Mouse (Mus musculus) midbrain, embryonic 15.5 days (tissue): ENCODE results near the gene Hist3h2a. TPM values are rescaled to one million over a fixed set of nuclear protein-coding genes. Genes with fewer than 3 reads are reported as not detected.

Experiments used
- ATAC-seq: fragments of 200-750 bp; cut with Nextera tagmentation; replicated peaks from 2 replicates; pipeline ENCODE4 v1.8.0; 2017; ENCODE audit warnings: moderate TSS enrichment
- H3K27ac ChIP-seq: fragments of 300-500 bp; sonication (generic); 2 replicates; pipeline ENCODE4 v1.5.1; 2015; ENCODE audit warnings: mild to moderate bottlenecking, inconsistent platforms
- H3K27me3 ChIP-seq: fragments of 300-500 bp; sonication (generic); replicated peaks from 2 replicates; pipeline ENCODE4 v1.6.1; 2015; ENCODE audit warnings: inconsistent platforms
- H3K36me3 ChIP-seq: fragments of 300-500 bp; sonication (generic); replicated peaks from 2 replicates; pipeline ENCODE4 v1.6.1; 2015; ENCODE audit warnings: inconsistent platforms
- H3K4me1 ChIP-seq: fragments of 300-500 bp; sonication (generic); 2 replicates; pipeline ENCODE4 v1.6.1; 2015; ENCODE audit warnings: inconsistent platforms
- H3K4me2 ChIP-seq: fragments of 300-500 bp; sonication (generic); 2 replicates; pipeline ENCODE4 v1.6.1; 2015; ENCODE audit warnings: inconsistent platforms, mild to moderate bottlenecking, moderate library complexity
- H3K4me3 ChIP-seq: fragments of 300-500 bp; sonication (generic); 2 replicates; pipeline ENCODE4 v1.5.1; 2015; ENCODE audit warnings: mild to moderate bottlenecking, inconsistent platforms
- H3K9ac ChIP-seq: fragments of 300-500 bp; sonication (generic); 2 replicates; pipeline ENCODE4 v1.6.1; 2015; ENCODE audit warnings: mild to moderate bottlenecking, inconsistent platforms
- H3K9me3 ChIP-seq: fragments of 300-500 bp; sonication (generic); 2 replicates; pipeline ENCODE4 v1.6.1; 2016; ENCODE audit warnings: inconsistent platforms
- WGBS: fragments of 180-500 bp; shearing (Covaris S2); methylation state at CpG from one replicate; pipeline ENCODE4 v1.1.7; 2015; ENCODE audit warnings: mixed read lengths; 5-methylcytosine and 5-hydroxymethylcytosine counted together
- polyA plus RNA-seq: library from polyadenylated mRNA; unstranded; fragments of >200 nt; fragmentation: Nextera tagmentation; extraction: Ambion mirVana; gene quantifications from 2 replicates; pipeline ENCODE4 v1.2.1, GENCODE M21; 2015

Hist3h2a gene
- polyA plus RNA-seq, 1 experiment from 2014 or later: 119 TPM

DNA sequence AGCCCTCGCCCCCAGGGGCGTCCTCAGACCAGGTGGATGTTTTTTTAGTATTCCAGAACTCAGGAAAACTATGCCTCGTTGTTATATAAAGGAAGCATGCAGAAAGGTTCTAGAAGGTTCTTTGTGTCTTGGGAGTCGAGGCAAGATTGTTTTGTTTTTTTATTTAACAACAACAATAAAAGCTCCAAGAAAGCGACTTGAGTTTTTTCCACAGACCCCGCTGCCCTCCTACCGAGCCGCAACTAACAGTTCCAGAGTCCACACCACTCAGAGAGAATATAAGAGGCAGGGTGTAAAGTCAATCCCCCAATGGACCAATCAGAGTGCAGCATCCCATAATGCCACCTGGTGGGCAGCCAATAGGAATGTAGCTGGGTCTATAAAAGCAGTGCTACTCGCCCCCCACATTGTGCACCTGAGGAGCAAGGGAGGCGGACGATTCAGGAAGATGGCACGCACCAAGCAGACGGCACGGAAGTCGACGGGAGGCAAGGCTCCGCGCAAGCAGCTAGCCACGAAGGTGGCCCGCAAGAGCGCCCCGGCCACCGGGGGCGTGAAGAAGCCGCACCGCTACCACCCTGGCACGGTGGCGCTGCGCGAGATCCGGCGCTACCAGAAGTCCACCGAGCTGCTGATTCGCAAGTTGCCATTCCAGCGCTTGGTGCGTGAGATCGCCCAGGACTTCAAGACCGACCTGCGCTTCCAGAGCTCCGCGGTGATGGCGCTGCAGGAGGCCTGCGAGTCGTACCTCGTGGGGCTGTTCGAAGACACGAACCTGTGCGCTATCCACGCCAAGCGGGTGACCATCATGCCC lies 7.1 kb downstream of the Hist3h2a start:
- Histone ChIP-seq H3K4me2 (no peak overlapping the region), H3K4me3 (no peak overlapping the region), H3K27me3 (0 out of 2 replicates have a peak, but pooled peaks cover 4% of the 10 kb centered on the region), H3K27ac (no peak overlapping the region), H3K4me1 (peaks cover 35% of the 10 kb centered on the region), H3K36me3 (no peaks in the 10 kb centered on the region), H3K9me3 (no peaks in the 10 kb centered on the region), H3K9ac (no peak overlapping the region)
- ATAC-seq: no peak
- 69% methylated on average over 50 of the region's 50 CpGs for WGBS

DNA sequence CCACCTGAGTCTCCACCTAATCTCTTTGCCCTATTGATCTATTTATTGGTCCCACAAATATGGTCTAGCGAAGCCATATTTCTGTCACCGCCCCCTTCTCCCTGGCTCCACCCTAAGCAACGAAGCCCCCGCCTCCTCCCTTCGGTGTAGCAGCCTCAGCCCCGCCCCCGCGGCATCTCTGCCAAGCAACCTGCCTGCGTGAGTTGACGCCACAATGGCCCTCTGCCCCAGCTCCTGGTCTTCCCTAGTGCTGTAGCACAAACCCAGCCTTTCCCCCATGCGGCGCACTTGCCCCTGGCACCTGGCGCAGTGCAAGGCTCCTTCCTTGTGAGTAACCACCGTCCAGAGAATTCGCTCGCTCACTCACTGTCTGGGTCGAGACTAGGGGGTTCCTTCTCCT lies 9.1 kb downstream of the Hist3h2a start:
- H3K36me3 ChIP-seq: no peaks in the 10 kb centered on the region
- H3K9me3 ChIP-seq: no peaks in the 10 kb centered on the region
- 36% methylated on average over 17 of the region's 17 CpGs for WGBS
- no peak overlapping the region for H3K27ac ChIP-seq
- 0 out of 2 replicates have a peak, but pooled peaks cover 4% of the 10 kb centered on the region for H3K27me3 ChIP-seq
- H3K9ac ChIP-seq: no peak overlapping the region
- no peak for ATAC-seq
- H3K4me1 ChIP-seq: peaks cover 15% of the 10 kb centered on the region
- H3K4me3 ChIP-seq: no peak overlapping the region
- no peak overlapping the region for H3K4me2 ChIP-seq

DNA sequence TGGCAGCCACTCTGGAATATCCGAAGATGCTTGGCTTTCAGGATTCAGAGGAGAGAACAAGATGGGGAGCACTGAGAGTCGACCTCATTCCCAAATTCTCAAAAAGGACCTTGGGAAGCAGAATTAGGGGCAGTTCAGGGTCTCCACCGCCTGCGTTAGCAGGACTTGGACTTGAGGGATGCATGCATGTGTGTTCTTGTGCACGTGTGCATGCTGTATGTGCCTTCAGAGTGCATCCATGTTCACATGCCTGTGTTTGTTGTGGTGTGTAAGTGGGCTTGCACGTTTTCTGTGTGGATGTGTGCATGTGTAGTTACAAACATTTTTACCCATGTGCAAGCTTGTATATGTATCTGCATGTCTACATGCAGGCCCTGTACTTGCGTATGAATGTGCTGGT lies 9.7 kb downstream of the Hist3h2a start:
- no peak overlapping the region for H3K4me3 ChIP-seq
- 0 out of 2 replicates have a peak, but pooled peaks cover 4% of the 10 kb centered on the region for H3K27me3 ChIP-seq
- 82% methylated on average over 7 of the region's 7 CpGs for WGBS
- H3K9me3 ChIP-seq: no peaks in the 10 kb centered on the region
- H3K4me2 ChIP-seq: no peak overlapping the region
- H3K4me1 ChIP-seq: peaks cover 10% of the 10 kb centered on the region
- no peak overlapping the region for H3K9ac ChIP-seq
- no peaks in the 10 kb centered on the region for H3K36me3 ChIP-seq
- ATAC-seq: no peak
- no peak overlapping the region for H3K27ac ChIP-seq

GRCm38 (mm10) chr11:58965001-58965760 lies 10.7 kb downstream of the Hist3h2a start:
- ATAC-seq: no peak
- Histone ChIP-seq H3K36me3 (no peaks in the 10 kb centered on the region), H3K9me3 (no peaks in the 10 kb centered on the region), H3K27me3 (0 out of 2 replicates have a peak, but pooled peaks cover 4% of the 10 kb centered on the region), H3K27ac (no peak overlapping the region), H3K4me3 (no peak overlapping the region), H3K4me1 (peaks cover 3% of the 10 kb centered on the region; the same call in 1 of the 2 replicates), H3K4me2 (no peak overlapping the region), H3K9ac (no peak overlapping the region)
- 52% methylated on average over 12 of the region's 12 CpGs for WGBS

DNA sequence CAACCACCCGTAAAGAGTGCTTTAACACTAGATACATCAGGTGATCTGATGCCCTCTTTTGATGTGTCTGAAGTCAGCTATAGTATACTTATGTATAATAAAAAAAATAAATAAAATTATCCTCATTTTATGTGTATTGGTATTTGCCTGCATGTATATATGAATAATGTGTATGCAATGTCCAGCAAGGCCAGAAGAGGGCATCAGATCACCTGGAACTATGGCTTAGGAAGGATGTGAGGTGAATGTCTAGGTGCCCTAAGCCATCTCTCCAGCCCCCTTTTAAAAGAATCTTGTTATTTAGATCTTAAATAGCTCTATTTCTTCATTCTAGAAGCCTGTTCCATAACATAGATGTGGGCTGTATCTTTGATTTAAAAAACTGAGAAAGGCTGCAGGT lies 12.9 kb downstream of the Hist3h2a start:
- Histone ChIP-seq H3K27ac (no peak overlapping the region), H3K27me3 (0 out of 2 replicates have a peak, but pooled peaks cover 4% of the 10 kb centered on the region), H3K4me2 (no peak overlapping the region), H3K9ac (no peak overlapping the region), H3K4me1 (peaks cover 3% of the 10 kb centered on the region; the same call in 1 of the 2 replicates), H3K9me3 (no peaks in the 10 kb centered on the region), H3K36me3 (0 out of 2 replicates have a peak, but pooled peaks cover 5% of the 10 kb centered on the region), H3K4me3 (no peak overlapping the region)
- no peak for ATAC-seq
- 95% methylated on average over 1 of the region's 1 CpGs for WGBS

- no peak overlapping the region for H3K9ac ChIP-seq
- no peaks in the 10 kb centered on the region for H3K27me3 ChIP-seq
- WGBS: 76% methylated on average over 7 of the region's 7 CpGs
- H3K9me3 ChIP-seq: no peaks in the 10 kb centered on the region
- no peak overlapping the region for H3K4me3 ChIP-seq
- peaks cover 2% of the 10 kb centered on the region; the same call in 1 of the 2 replicates for H3K4me1 ChIP-seq
- no peak for ATAC-seq
- no peak overlapping the region for H3K4me2 ChIP-seq
- 0 out of 2 replicates have a peak, but pooled peaks cover 5% of the 10 kb centered on the region for H3K36me3 ChIP-seq
- no peak overlapping the region for H3K27ac ChIP-seq
These were observed 14.1 kb downstream of the Hist3h2a start for GRCm38 (mm10) chr11:58968551-58968950.

DNA sequence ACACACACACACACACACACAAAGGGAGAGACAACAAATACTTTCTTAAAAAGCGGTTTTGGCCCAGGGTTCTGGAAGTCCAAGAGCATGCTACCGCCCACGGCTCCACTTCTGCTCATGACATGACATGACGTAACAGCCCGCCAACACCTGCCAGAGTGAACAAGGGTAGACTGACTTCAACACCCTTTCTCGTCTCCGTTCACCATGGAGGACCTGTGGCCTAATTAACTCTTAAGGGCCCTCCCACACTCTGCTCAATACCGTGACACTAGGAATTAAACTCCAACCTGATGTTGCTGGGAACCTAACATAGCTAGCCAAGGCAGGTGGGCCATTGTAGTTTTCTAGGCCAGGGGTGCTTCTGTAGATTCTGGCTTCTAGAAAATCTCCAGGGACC lies 14.5 kb downstream of the Hist3h2a start:
- Histone ChIP-seq H3K27me3 (no peaks in the 10 kb centered on the region), H3K9me3 (no peaks in the 10 kb centered on the region)
- WGBS: 94% methylated on average over 8 of the region's 8 CpGs

DNA sequence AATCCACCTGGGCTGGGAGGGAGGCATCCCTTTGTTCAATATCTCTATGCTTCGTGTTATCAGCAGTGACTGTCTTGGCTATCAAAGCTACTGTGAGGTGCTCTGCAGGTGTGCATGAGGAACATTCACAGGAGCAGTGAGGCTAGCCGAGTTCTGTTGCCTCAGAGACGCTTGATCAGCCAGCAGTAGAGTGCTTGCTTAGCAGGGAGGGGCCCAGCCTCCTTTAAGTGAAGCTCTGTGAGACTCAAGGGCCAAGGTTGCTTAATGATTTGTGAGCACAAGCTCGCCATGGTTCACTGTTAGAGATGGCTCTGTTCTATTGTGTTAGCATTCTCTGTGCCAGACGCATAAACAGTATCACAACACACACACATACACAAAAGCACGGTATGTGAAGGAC lies 15.2 kb downstream of the Hist3h2a start:
- H3K4me1 ChIP-seq: no peaks in the 10 kb centered on the region
- no peak for ATAC-seq
- no peaks in the 10 kb centered on the region for H3K9me3 ChIP-seq
- H3K9ac ChIP-seq: no peak overlapping the region
- H3K27me3 ChIP-seq: no peaks in the 10 kb centered on the region
- WGBS: 78% methylated on average over 6 of the region's 6 CpGs
- H3K27ac ChIP-seq: no peak overlapping the region
- no peak overlapping the region for H3K4me2 ChIP-seq
- 0 out of 2 replicates have a peak, but pooled peaks cover 5% of the 10 kb centered on the region for H3K36me3 ChIP-seq
- no peak overlapping the region for H3K4me3 ChIP-seq

More for the DNA sequence above, 14.5 kb downstream of the Hist3h2a start:
- Histone ChIP-seq H3K9ac (no peak overlapping the region), H3K4me1 (no peaks in the 10 kb centered on the region), H3K4me2 (no peak overlapping the region), H3K4me3 (no peak overlapping the region), H3K36me3 (0 out of 2 replicates have a peak, but pooled peaks cover 5% of the 10 kb centered on the region), H3K27ac (no peak overlapping the region)
- ATAC-seq: no peak

DNA sequence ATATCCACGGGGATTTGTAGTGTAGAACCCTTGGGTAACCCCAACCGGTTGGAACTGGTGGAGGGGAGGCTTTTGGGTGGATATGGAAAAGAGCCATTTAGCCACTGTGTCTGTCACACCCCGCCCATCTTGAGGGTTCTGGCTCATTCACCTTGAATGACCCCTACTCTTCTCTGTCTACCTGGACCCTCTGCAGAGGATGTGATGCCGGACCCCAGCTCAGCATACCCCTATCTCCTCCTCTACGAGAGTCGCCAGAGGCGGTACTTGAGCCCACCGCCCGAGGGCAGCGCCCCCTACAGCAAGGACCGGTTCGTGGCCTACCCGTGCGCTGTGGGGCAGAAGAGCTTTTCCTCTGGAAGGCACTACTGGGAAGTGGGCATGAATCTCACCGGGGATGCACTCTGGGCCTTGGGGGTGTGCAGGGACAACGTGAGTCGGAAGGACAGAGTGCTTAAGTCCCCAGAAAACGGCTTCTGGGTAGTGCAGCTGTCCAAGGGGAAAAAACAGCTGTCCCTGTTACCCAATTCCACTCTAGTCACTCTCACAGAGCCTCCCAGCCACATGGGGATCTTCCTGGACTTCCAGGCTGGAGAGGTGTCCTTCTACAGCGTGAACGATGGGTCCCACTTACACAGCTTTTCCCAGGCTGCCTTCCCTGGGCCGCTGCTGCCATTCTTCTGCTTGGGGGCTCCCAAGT lies 16.5 kb downstream of the Hist3h2a start:
- H3K4me1 ChIP-seq: peaks cover 8% of the 10 kb centered on the region
- no peak for ATAC-seq
- WGBS: 90% methylated on average over 21 of the region's 21 CpGs
- H3K4me2 ChIP-seq: no peak overlapping the region
- no peak overlapping the region for H3K4me3 ChIP-seq
- 0 out of 2 replicates have a peak, but pooled peaks cover 5% of the 10 kb centered on the region for H3K36me3 ChIP-seq
- no peaks in the 10 kb centered on the region for H3K9me3 ChIP-seq
- H3K27me3 ChIP-seq: no peaks in the 10 kb centered on the region
- H3K9ac ChIP-seq: no peak overlapping the region
- H3K27ac ChIP-seq: no peak overlapping the region

- 95% methylated on average over 3 of the region's 3 CpGs for WGBS
- H3K27me3 ChIP-seq: no peaks in the 10 kb centered on the region
- ATAC-seq: no peak
These were observed 17.3 kb downstream of the Hist3h2a start for GRCm38 (mm10) chr11:58971796-58972195.

DNA sequence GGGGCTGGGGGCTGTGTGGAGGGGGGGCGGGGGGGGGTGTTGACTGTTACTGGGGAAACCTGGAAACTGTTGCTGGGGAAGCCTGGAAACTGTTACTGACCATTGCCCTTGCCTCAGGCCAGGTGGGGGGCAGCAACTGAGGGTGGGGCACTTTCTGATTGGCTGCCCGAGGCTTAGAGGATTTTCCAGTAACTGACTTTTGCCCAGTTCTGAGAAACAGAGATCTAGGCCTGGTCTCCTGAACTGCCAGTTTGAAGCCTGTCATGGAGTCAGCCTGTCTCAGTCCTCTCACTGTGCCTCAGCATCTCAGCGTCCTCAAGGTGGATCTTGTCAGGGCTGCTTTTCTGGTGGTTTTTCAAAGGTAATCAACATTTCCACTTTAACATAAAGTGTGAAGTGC lies 19.9 kb downstream of the Hist3h2a start:
- Histone ChIP-seq H3K36me3 (0 out of 2 replicates have a peak, but pooled peaks cover 5% of the 10 kb centered on the region), H3K4me2 (no peak overlapping the region), H3K27ac (no peak overlapping the region), H3K9ac (no peak overlapping the region), H3K27me3 (no peaks in the 10 kb centered on the region), H3K9me3 (no peaks in the 10 kb centered on the region), H3K4me1 (peaks cover 25% of the 10 kb centered on the region), H3K4me3 (no peak overlapping the region)
- 97% methylated on average over 3 of the region's 3 CpGs for WGBS
- no peak for ATAC-seq

More at GRCm38 (mm10) chr11:58971796-58972195, 17.3 kb downstream of the Hist3h2a start:
- Histone ChIP-seq H3K36me3 (0 out of 2 replicates have a peak, but pooled peaks cover 5% of the 10 kb centered on the region), H3K4me2 (no peak overlapping the region), H3K4me3 (no peak overlapping the region), H3K4me1 (peaks cover 11% of the 10 kb centered on the region), H3K9ac (no peak overlapping the region), H3K9me3 (no peaks in the 10 kb centered on the region), H3K27ac (no peak overlapping the region)

- peak overlapping the region; percentile 85 for H3K9ac ChIP-seq
- H3K9me3 ChIP-seq: no peaks in the 10 kb centered on the region
- peak overlapping the region; percentile 99 for H3K4me2 ChIP-seq
- H3K27ac ChIP-seq: peak overlapping the region; percentile 76
- peaks cover 50% of the 10 kb centered on the region for H3K4me1 ChIP-seq
- no peak for ATAC-seq
- peaks cover 3% of the 10 kb centered on the region; the same call in 1 of the 2 replicates for H3K36me3 ChIP-seq
- peak overlapping the region; percentile 93 for H3K4me3 ChIP-seq
- under 1% methylated on average over 29 of the region's 29 CpGs for WGBS
- H3K27me3 ChIP-seq: no peaks in the 10 kb centered on the region
These were observed 22.7 kb downstream of the Hist3h2a start for GRCm38 (mm10) chr11:58977150-58977549.
